Mouse (Mus musculus) MEL (cell line): ENCODE measurements around the gene Apol7a. TPM values are rescaled to one million over a fixed set of nuclear protein-coding genes. Genes with fewer than 3 reads are reported as not detected.

ENCODE experiments used
- DNase-seq: peaks from one replicate; pipeline ENCODE4 v3.0.0; 2011; ENCODE audit warnings: low read depth, low spot score
- H3K27ac ChIP-seq: 2 replicates; pipeline ENCODE4 v1.5.1; 2012; ENCODE audit warnings: low read depth, mild to moderate bottlenecking, control low read depth, low read length, moderate library complexity; ENCODE audit not compliant: control insufficient read depth
- H3K27me3 ChIP-seq, 2 experiments: fragments of 150-350 bp in 1 of 2; sonication (generic) in 1 of 2; 2 replicates each; pipeline ENCODE4 v1.6.1; 2012; ENCODE audit warnings: low read length in 2 of 2, mild to moderate bottlenecking in 2 of 2, improper control_type of control experiment in 1 of 2, moderate library complexity in 1 of 2; ENCODE audit not compliant: insufficient read depth in 2 of 2, control insufficient read depth in 1 of 2
- H3K36me3 ChIP-seq, 2 experiments: 2 replicates each; pipeline ENCODE4 v1.6.1; 2012 to 2014; ENCODE audit warnings: low read length in 2 of 2, improper control_type of control experiment in 1 of 2, inconsistent platforms in 1 of 2, mild to moderate bottlenecking in 1 of 2; ENCODE audit not compliant: insufficient read depth in 2 of 2, control insufficient read depth in 1 of 2
- H3K4me1 ChIP-seq, 2 experiments: fragments of 150-350 bp in 1 of 2; sonication (generic) in 1 of 2; 2 replicates each; pipeline ENCODE4 v1.6.1; 2012; ENCODE audit warnings: low read length in 2 of 2, improper control_type of control experiment in 1 of 2, mild to moderate bottlenecking in 1 of 2; ENCODE audit not compliant: insufficient read depth in 2 of 2, control insufficient read depth in 1 of 2
- H3K4me3 ChIP-seq, 2 experiments: fragments of 150-350 bp in 1 of 2; sonication (generic) in 1 of 2; 2 replicates each; pipeline ENCODE4 v1.5.1; 2012; ENCODE audit warnings: low read depth in 2 of 2, low read length in 2 of 2, mild to moderate bottlenecking in 2 of 2, moderate library complexity in 2 of 2, control low read depth in 1 of 2, improper control_type of control experiment in 1 of 2; ENCODE audit not compliant: control insufficient read depth in 1 of 2, insufficient read depth in 1 of 2
- H3K79me2 ChIP-seq: 2 replicates; pipeline ENCODE4 v1.6.1; 2012; ENCODE audit warnings: mild to moderate bottlenecking, low read length, moderate library complexity; ENCODE audit not compliant: control insufficient read depth, poor library complexity, insufficient read depth
- H3K9ac ChIP-seq: 2 replicates; pipeline ENCODE4 v1.6.1; 2012; ENCODE audit warnings: low read depth, mild to moderate bottlenecking, control low read depth, low read length, moderate library complexity; ENCODE audit not compliant: control insufficient read depth, poor library complexity, severe bottlenecking
- H3K9me3 ChIP-seq: fragments of 150-350 bp; sonication (generic); replicated peaks from 2 replicates; pipeline ENCODE4 v1.6.1; 2012; ENCODE audit warnings: mild to moderate bottlenecking, low read length, improper control_type of control experiment, moderate library complexity; ENCODE audit not compliant: insufficient read depth
- CHD2 ChIP-seq: IDR thresholded peaks from 2 replicates; pipeline ENCODE4 v1.6.1; 2011; ENCODE audit warnings: low read length, improper control_type of control experiment
- CTCF ChIP-seq, 3 experiments: IDR thresholded peaks in 2 of 3; conservative IDR thresholded peaks in 1 of 3; 2 replicates each; pipeline ENCODE4 v1.5.1; 2011 to 2012; ENCODE audit warnings: low read length in 3 of 3, low read depth in 2 of 3, mild to moderate bottlenecking in 2 of 3, improper control_type of control experiment in 1 of 3, inconsistent platforms in 1 of 3, mixed read lengths in 1 of 3, moderate library complexity in 1 of 3; ENCODE audit not compliant: control insufficient read depth in 1 of 3, insufficient read depth in 1 of 3, poor library complexity in 1 of 3, severe bottlenecking in 1 of 3
- EP300 ChIP-seq, 2 experiments: IDR thresholded peaks; 2 replicates each; pipeline ENCODE4 v1.6.1; 2011; ENCODE audit warnings: improper control_type of control experiment in 2 of 2, low read length in 2 of 2, low read depth in 1 of 2, mild to moderate bottlenecking in 1 of 2
- ETS1 ChIP-seq: IDR thresholded peaks from 2 replicates; pipeline ENCODE4 v1.6.1; 2012; ENCODE audit warnings: low read depth, mild to moderate bottlenecking, inconsistent platforms, low read length, improper control_type of control experiment, moderate library complexity
- GATA1 ChIP-seq: IDR thresholded peaks from 2 replicates; pipeline ENCODE4 v1.6.1; 2011; ENCODE audit warnings: low read depth, low read length, improper control_type of control experiment
- KAT2A ChIP-seq: conservative IDR thresholded peaks from 2 replicates; pipeline ENCODE4 v1.6.1; 2012; ENCODE audit warnings: low read depth, low read length, improper control_type of control experiment, inconsistent platforms
- MAFK ChIP-seq: IDR thresholded peaks from 2 replicates; pipeline ENCODE4 v1.6.1; 2011; ENCODE audit warnings: low read depth, mild to moderate bottlenecking, low read length, improper control_type of control experiment, borderline replicate concordance
- MEF2A ChIP-seq: IDR thresholded peaks from 2 replicates; pipeline ENCODE4 v1.6.1; 2014; ENCODE audit warnings: low read depth, mild to moderate bottlenecking, inconsistent platforms, low read length, improper control_type of control experiment; ENCODE audit not compliant: poor library complexity, insufficient replicate concordance, severe bottlenecking; ENCODE audit errors: extremely low read depth
- MXI1 ChIP-seq: IDR thresholded peaks from 2 replicates; pipeline ENCODE4 v1.6.1; 2011; ENCODE audit warnings: mild to moderate bottlenecking, low read depth, low read length, improper control_type of control experiment
- MYB ChIP-seq: IDR thresholded peaks from 2 replicates; pipeline ENCODE4 v1.6.1; 2011; ENCODE audit warnings: mild to moderate bottlenecking, low read depth, low read length, improper control_type of control experiment
- MYC ChIP-seq: IDR thresholded peaks from 2 replicates; pipeline ENCODE4 v1.6.1; 2011; ENCODE audit warnings: low read depth, mild to moderate bottlenecking, low read length, improper control_type of control experiment, moderate library complexity
- NELFE ChIP-seq: IDR thresholded peaks from 2 replicates; pipeline ENCODE4 v1.6.1; 2011; ENCODE audit warnings: low read depth, low read length, improper control_type of control experiment
- NRF1 ChIP-seq: IDR thresholded peaks from 2 replicates; pipeline ENCODE4 v1.6.1; 2014; ENCODE audit warnings: low read depth, mild to moderate bottlenecking, inconsistent platforms, low read length, improper control_type of control experiment, moderate library complexity; ENCODE audit not compliant: poor library complexity, insufficient read depth, severe bottlenecking
- POLR2A ChIP-seq, 2 experiments: IDR thresholded peaks; 2 replicates each; pipeline ENCODE4 v1.6.1; 2011 to 2012; ENCODE audit warnings: low read length in 2 of 2, mild to moderate bottlenecking in 2 of 2, control low read depth in 1 of 2, improper control_type of control experiment in 1 of 2, low read depth in 1 of 2, moderate library complexity in 1 of 2; ENCODE audit not compliant: control insufficient read depth in 1 of 2, insufficient read depth in 1 of 2, poor library complexity in 1 of 2
- POLR2AphosphoS2 ChIP-seq: IDR thresholded peaks from 2 replicates; pipeline ENCODE4 v1.6.1; 2011; ENCODE audit warnings: low read length, improper control_type of control experiment
- POLR2AphosphoS5 ChIP-seq: IDR thresholded peaks from 2 replicates; pipeline ENCODE4 v1.6.1; 2012; ENCODE audit warnings: low read depth, borderline replicate concordance, mild to moderate bottlenecking, inconsistent platforms, low read length, moderate library complexity, mixed read lengths
- SIN3A ChIP-seq: IDR thresholded peaks from 2 replicates; pipeline ENCODE4 v1.6.1; 2012; ENCODE audit warnings: low read length, improper control_type of control experiment, inconsistent platforms
- SMC3 ChIP-seq: IDR thresholded peaks from 2 replicates; pipeline ENCODE4 v1.6.1; 2011; ENCODE audit warnings: low read depth, low read length, improper control_type of control experiment
- TBP ChIP-seq: IDR thresholded peaks from 2 replicates; pipeline ENCODE4 v1.8.0; 2011; ENCODE audit warnings: low read depth, low read length, improper control_type of control experiment
- TCF12 ChIP-seq: IDR thresholded peaks from 2 replicates; pipeline ENCODE4 v1.6.1; 2014; ENCODE audit warnings: low read depth, mild to moderate bottlenecking, inconsistent platforms, low read length, improper control_type of control experiment, moderate library complexity
- UBTF ChIP-seq: IDR thresholded peaks from 2 replicates; pipeline ENCODE4 v1.6.1; 2012; ENCODE audit warnings: low read depth, mild to moderate bottlenecking, inconsistent platforms, low read length, improper control_type of control experiment, moderate library complexity, borderline replicate concordance; ENCODE audit not compliant: insufficient read depth
- ZC3H11A ChIP-seq: IDR thresholded peaks from 2 replicates; pipeline ENCODE4 v1.6.1; 2012; ENCODE audit warnings: low read depth, mild to moderate bottlenecking, inconsistent platforms, low read length, improper control_type of control experiment
- ZNF384 ChIP-seq: IDR thresholded peaks from 2 replicates; pipeline ENCODE4 v1.6.1; 2012; ENCODE audit warnings: low read depth, mild to moderate bottlenecking, inconsistent platforms, low read length, improper control_type of control experiment
- polyA plus RNA-seq, 2 experiments: library from polyadenylated mRNA; stranded (reverse) in 1 of 2; unstranded in 1 of 2; fragments of >175 nt in 1 of 2; fragments of >200 nt in 1 of 2; gene quantifications; 2 replicates each; pipeline versions ENCODE4 v1.2.1 to v1.2.4; 2012; ENCODE audit warnings: low replicate concordance in 2 of 2, low read depth in 1 of 2; ENCODE audit not compliant: insufficient read length in 2 of 2, insufficient read depth in 1 of 2, missing spikeins in 1 of 2
- total RNA-seq: library from RNA; depleted of rRNA; stranded (reverse); fragments of 300-350 nt; gene quantifications from 2 replicates; pipeline ENCODE4 v1.2.3, GENCODE M21; 2012

Apol7a gene
- total and polyA plus RNA-seq, 3 experiments = not detected

GRCm38 (mm10) chr15:77362952-77363351 lies 36.0 kb downstream of the Apol7a start:
- no peak for DNase-seq
- no peaks in the 10 kb centered on the region for H3K79me2 ChIP-seq
- no peak overlapping the region for H3K9ac ChIP-seq
- no peaks in the 10 kb centered on the region for H3K36me3 ChIP-seq
- TF ChIP-seq ZNF384 (no peak), TCF12 (no peak), POLR2A (IDR thresholded peaks at IDR 0.05; ENCODE audit: control insufficient read depth in 1 of 2, insufficient read depth in 1 of 2, low read depth in 1 of 2, low read length in 2 of 2, poor library complexity in 1 of 2) (no peak), MAFK (no peak), MYB (no peak), POLR2AphosphoS5 (no peak)
- no peak overlapping the region for H3K27ac ChIP-seq
- H3K4me1 ChIP-seq = peaks cover 0 to 6% of the 10 kb centered on the region in 2 experiments; a peak in 1 of 4 replicates
- no peaks in the 10 kb centered on the region for H3K9me3 ChIP-seq
- H3K27me3 ChIP-seq = no peaks in the 10 kb centered on the region
- H3K4me3 ChIP-seq = no peak overlapping the region

GRCm38 (mm10) chr15:77359905-77360304 lies 39.0 kb downstream of the Apol7a start:
- TF ChIP-seq CTCF (IDR thresholded peaks at IDR 0.05 in 2 of 3, conservative IDR thresholded peaks at IDR 0.05 in 1 of 3; ENCODE audit: control insufficient read depth in 1 of 3, insufficient read depth in 1 of 3, low read depth in 2 of 3, low read length in 3 of 3, poor library complexity in 1 of 3, severe bottlenecking in 1 of 3) = no peak
- Histone ChIP-seq H3K27ac (no peak overlapping the region), H3K9me3 (no peaks in the 10 kb centered on the region), H3K4me3 (no peak overlapping the region), H3K79me2 (no peaks in the 10 kb centered on the region), H3K9ac (no peak overlapping the region), H3K27me3 (no peaks in the 10 kb centered on the region), H3K4me1 (peaks cover 2 to 11% of the 10 kb centered on the region in 2 experiments; a peak in 3 of 4 replicates), H3K36me3 (no peaks in the 10 kb centered on the region)
- no peak for DNase-seq

- Histone ChIP-seq H3K9me3 (no peaks in the 10 kb centered on the region), H3K4me3 (no peak overlapping the region), H3K9ac (no peak overlapping the region), H3K79me2 (no peaks in the 10 kb centered on the region), H3K27ac (no peak overlapping the region), H3K4me1 (peaks cover 2 to 11% of the 10 kb centered on the region in 2 experiments; a peak in 3 of 4 replicates), H3K36me3 (no peaks in the 10 kb centered on the region), H3K27me3 (no peaks in the 10 kb centered on the region)
- no peak for DNase-seq
- no peak for TF ChIP-seq CHD2
- TF ChIP-seq ZC3H11A = no peak
- TF ChIP-seq EP300 (IDR thresholded peaks at IDR 0.05; ENCODE audit: low read depth in 1 of 2, low read length in 2 of 2) = no peak
- TF ChIP-seq SIN3A = no peak
- TF ChIP-seq MXI1 = no peak
- TF ChIP-seq SMC3 = no peak
- no peak for TF ChIP-seq ETS1
- TF ChIP-seq TBP = no peak
- no peak for TF ChIP-seq MYC
- TF ChIP-seq NRF1 = no peak
- no peak for TF ChIP-seq MYB
- TF ChIP-seq NELFE = no peak
- TF ChIP-seq UBTF = no peak
- no peak for TF ChIP-seq MAFK
- no peak for TF ChIP-seq TCF12
- no peak for TF ChIP-seq KAT2A
- TF ChIP-seq GATA1 = no peak
- no peak for TF ChIP-seq MEF2A
- no peak for TF ChIP-seq POLR2AphosphoS2
Observed at GRCm38 (mm10) chr15:77359486-77359885, 39.4 kb downstream of the Apol7a start.
